Mouse (Mus musculus): ENCODE results near the gene C130032M10Rik. TPM values are rescaled to one million over a fixed set of nuclear protein-coding genes. Genes with fewer than 3 reads are reported as not detected.
A peak's percentile ranks its signal among the peaks of the same experiment; 100 is the strongest.

C130032M10Rik gene
- polyA plus RNA-seq, 1 experiment from 2014 or later, result not detected

GRCm38 (mm10) chr9:114548496-114548895 lies 33.0 kb downstream of the C130032M10Rik start:
- 33% methylated on average over 4 of the region's 4 CpGs for WGBS
- no peak overlapping the region for H3K4me3 ChIP-seq (replicated peaks; ENCODE audit: low read depth, low read length)
- H3K4me1 ChIP-seq (ENCODE audit: control insufficient read depth, insufficient read depth, low read length), result no peaks in the 10 kb centered on the region
- DNase-seq, result no peak
- 0 out of 2 replicates have a peak, but pooled peaks cover 3% of the 10 kb centered on the region for H3K27me3 ChIP-seq (ENCODE audit: control insufficient read depth, insufficient read depth, low read length)
- H3K4me2 ChIP-seq (ENCODE audit: low read length), result no peak overlapping the region
- ATAC-seq (ENCODE audit: low FRiP score, low TSS enrichment), result no peak
- no peak overlapping the region for H3K9ac ChIP-seq (replicated peaks; ENCODE audit: low read length)
- H3K9me3 ChIP-seq (ENCODE audit: control insufficient read depth, low read length), result no peaks in the 10 kb centered on the region
- H3K36me3 ChIP-seq (ENCODE audit: control insufficient read depth, insufficient read depth, low read length), result no peaks in the 10 kb centered on the region
- no peak overlapping the region for H3K27ac ChIP-seq (replicated peaks; ENCODE audit: low read depth, low read length)

- ATAC-seq (ENCODE audit: low FRiP score, low TSS enrichment) (no peak), DNase-seq (no peak)
- Histone ChIP-seq H3K4me3 (replicated peaks; ENCODE audit: low read depth, low read length) (no peak overlapping the region), H3K9ac (replicated peaks; ENCODE audit: low read length) (no peak overlapping the region), H3K9me3 (ENCODE audit: control insufficient read depth, low read length) (no peaks in the 10 kb centered on the region), H3K27ac (replicated peaks; ENCODE audit: low read depth, low read length) (no peak overlapping the region), H3K4me2 (ENCODE audit: low read length) (no peak overlapping the region), H3K27me3 (ENCODE audit: control insufficient read depth, insufficient read depth, low read length) (0 out of 2 replicates have a peak, but pooled peaks cover 3% of the 10 kb centered on the region), H3K4me1 (ENCODE audit: control insufficient read depth, insufficient read depth, low read length) (no peaks in the 10 kb centered on the region), H3K36me3 (ENCODE audit: control insufficient read depth, insufficient read depth, low read length) (no peaks in the 10 kb centered on the region)
- 6% methylated on average over 5 of the region's 5 CpGs for WGBS
Measured at GRCm38 (mm10) chr9:114549117-114549516, 33.6 kb downstream of the C130032M10Rik start.

GRCm38 (mm10) chr9:114550033-114550432 lies 34.5 kb downstream of the C130032M10Rik start:
- H3K4me1 ChIP-seq (ENCODE audit: control insufficient read depth, insufficient read depth, low read length), result no peaks in the 10 kb centered on the region
- H3K9me3 ChIP-seq (ENCODE audit: control insufficient read depth, low read length), result no peaks in the 10 kb centered on the region
- DNase-seq (no peak), ATAC-seq (ENCODE audit: low FRiP score, low TSS enrichment) (no peak)
- no peak overlapping the region for H3K27ac ChIP-seq (replicated peaks; ENCODE audit: low read depth, low read length)
- no peaks in the 10 kb centered on the region for H3K36me3 ChIP-seq (ENCODE audit: control insufficient read depth, insufficient read depth, low read length)
- H3K4me2 ChIP-seq (ENCODE audit: low read length), result no peak overlapping the region
- 17% methylated on average over 6 of the region's 6 CpGs for WGBS
- 0 out of 2 replicates have a peak, but pooled peaks cover 3% of the 10 kb centered on the region for H3K27me3 ChIP-seq (ENCODE audit: control insufficient read depth, insufficient read depth, low read length)
- H3K9ac ChIP-seq (replicated peaks; ENCODE audit: low read length), result no peak overlapping the region
- H3K4me3 ChIP-seq (replicated peaks; ENCODE audit: low read depth, low read length), result no peak overlapping the region

GRCm38 (mm10) chr9:114553828-114554227 lies 38.3 kb downstream of the C130032M10Rik start:
- H3K27me3 ChIP-seq (ENCODE audit: control insufficient read depth, insufficient read depth, low read length), result 0 out of 2 replicates have a peak, but pooled peaks cover 6% of the 10 kb centered on the region
- H3K27ac ChIP-seq (replicated peaks; ENCODE audit: low read depth, low read length), result no peak overlapping the region
- ATAC-seq (ENCODE audit: low FRiP score, low TSS enrichment) (no peak), DNase-seq (no peak)
- H3K4me1 ChIP-seq (ENCODE audit: control insufficient read depth, insufficient read depth, low read length), result no peaks in the 10 kb centered on the region
- H3K9me3 ChIP-seq (ENCODE audit: control insufficient read depth, low read length), result no peaks in the 10 kb centered on the region
- H3K9ac ChIP-seq (replicated peaks; ENCODE audit: low read length), result no peak overlapping the region
- H3K4me3 ChIP-seq (replicated peaks; ENCODE audit: low read depth, low read length), result no peak overlapping the region
- no peak overlapping the region for H3K4me2 ChIP-seq (ENCODE audit: low read length)
- H3K36me3 ChIP-seq (ENCODE audit: control insufficient read depth, insufficient read depth, low read length), result no peaks in the 10 kb centered on the region

GRCm38 (mm10) chr9:114554355-114554979 lies 39.0 kb downstream of the C130032M10Rik start:
- Histone ChIP-seq H3K4me2 (ENCODE audit: low read length) (no peak overlapping the region), H3K36me3 (ENCODE audit: control insufficient read depth, insufficient read depth, low read length) (no peaks in the 10 kb centered on the region), H3K4me1 (ENCODE audit: control insufficient read depth, insufficient read depth, low read length) (no peaks in the 10 kb centered on the region), H3K9ac (replicated peaks; ENCODE audit: low read length) (no peak overlapping the region), H3K27ac (replicated peaks; ENCODE audit: low read depth, low read length) (no peak overlapping the region), H3K27me3 (ENCODE audit: control insufficient read depth, insufficient read depth, low read length) (peaks cover 11% of the 10 kb centered on the region; the same call in 1 of the 2 replicates), H3K4me3 (replicated peaks; ENCODE audit: low read depth, low read length) (no peak overlapping the region), H3K9me3 (ENCODE audit: control insufficient read depth, low read length) (no peaks in the 10 kb centered on the region)
- 51% methylated on average over 5 of the region's 5 CpGs for WGBS
- DNase-seq (peak; percentile 67), ATAC-seq (ENCODE audit: low FRiP score, low TSS enrichment) (no peak)

- H3K4me3 ChIP-seq (replicated peaks; ENCODE audit: low read depth, low read length), result no peak overlapping the region
- 32% methylated on average over 10 of the region's 10 CpGs for WGBS
- peaks cover 30% of the 10 kb centered on the region for H3K27me3 ChIP-seq (ENCODE audit: control insufficient read depth, insufficient read depth, low read length)
- H3K9me3 ChIP-seq (ENCODE audit: control insufficient read depth, low read length), result no peaks in the 10 kb centered on the region
- no peak for ATAC-seq (ENCODE audit: low FRiP score, low TSS enrichment)
- H3K36me3 ChIP-seq (ENCODE audit: control insufficient read depth, insufficient read depth, low read length), result no peaks in the 10 kb centered on the region
- DNase-seq, result no peak
- H3K4me2 ChIP-seq (ENCODE audit: low read length), result no peak overlapping the region
- H3K4me1 ChIP-seq (ENCODE audit: control insufficient read depth, insufficient read depth, low read length), result peaks cover 4% of the 10 kb centered on the region; the same call in 1 of the 2 replicates
- H3K9ac ChIP-seq (replicated peaks; ENCODE audit: low read length), result no peak overlapping the region
- no peak overlapping the region for H3K27ac ChIP-seq (replicated peaks; ENCODE audit: low read depth, low read length)
Measured at GRCm38 (mm10) chr9:114556276-114556855, 40.9 kb downstream of the C130032M10Rik start.

GRCm38 (mm10) chr9:114557086-114557485 lies 41.6 kb downstream of the C130032M10Rik start:
- ATAC-seq (ENCODE audit: low FRiP score, low TSS enrichment) (no peak), DNase-seq (no peak)
- peaks cover 4% of the 10 kb centered on the region; the same call in 1 of the 2 replicates for H3K4me1 ChIP-seq (ENCODE audit: control insufficient read depth, insufficient read depth, low read length)
- no peaks in the 10 kb centered on the region for H3K36me3 ChIP-seq (ENCODE audit: control insufficient read depth, insufficient read depth, low read length)
- no peak overlapping the region for H3K4me3 ChIP-seq (replicated peaks; ENCODE audit: low read depth, low read length)
- H3K27me3 ChIP-seq (ENCODE audit: control insufficient read depth, insufficient read depth, low read length), result peaks cover 37% of the 10 kb centered on the region
- no peak overlapping the region for H3K9ac ChIP-seq (replicated peaks; ENCODE audit: low read length)
- no peak overlapping the region for H3K27ac ChIP-seq (replicated peaks; ENCODE audit: low read depth, low read length)
- no peak overlapping the region for H3K4me2 ChIP-seq (ENCODE audit: low read length)
- no peaks in the 10 kb centered on the region for H3K9me3 ChIP-seq (ENCODE audit: control insufficient read depth, low read length)
- 16% methylated on average over 7 of the region's 7 CpGs for WGBS

- Histone ChIP-seq H3K4me2 (ENCODE audit: low read length) (peak overlapping the region; percentile 6; the same call in 1 of the 2 replicates), H3K4me3 (replicated peaks; ENCODE audit: low read depth, low read length) (no peak overlapping the region), H3K9me3 (ENCODE audit: control insufficient read depth, low read length) (no peaks in the 10 kb centered on the region), H3K4me1 (ENCODE audit: control insufficient read depth, insufficient read depth, low read length) (peaks cover 4% of the 10 kb centered on the region; the same call in 1 of the 2 replicates), H3K27me3 (ENCODE audit: control insufficient read depth, insufficient read depth, low read length) (peaks cover 52% of the 10 kb centered on the region), H3K27ac (replicated peaks; ENCODE audit: low read depth, low read length) (no peak overlapping the region), H3K36me3 (ENCODE audit: control insufficient read depth, insufficient read depth, low read length) (no peaks in the 10 kb centered on the region), H3K9ac (replicated peaks; ENCODE audit: low read length) (no peak overlapping the region)
- ATAC-seq (ENCODE audit: low FRiP score, low TSS enrichment) (no peak), DNase-seq (no peak)
- 14% methylated on average over 7 of the region's 7 CpGs for WGBS
Measured at GRCm38 (mm10) chr9:114560141-114560540, 44.6 kb downstream of the C130032M10Rik start.
